Mouse (Mus musculus) midbrain, postnatal 0 days (tissue): Measurements from ENCODE around the gene 2510009E07Rik. TPM values are rescaled to one million over a fixed set of nuclear protein-coding genes. Genes with fewer than 3 reads are reported as not detected.

Experiments
- ATAC-seq: fragments of 200-750 bp; cut with Nextera tagmentation; 2 replicates; pipeline ENCODE4 v1.8.0; 2017; ENCODE audit warnings: moderate number of reproducible peaks, mild to moderate bottlenecking, moderate TSS enrichment, moderate library complexity; ENCODE audit not compliant: low FRiP score
- DNase-seq: peaks from one replicate; pipeline ENCODE4 v3.0.0-alpha.2; 2015; ENCODE audit warnings: low spot score
- H3K27ac ChIP-seq: fragments of 300-500 bp; sonication (generic); 2 replicates; pipeline ENCODE4 v1.5.1; 2014; ENCODE audit warnings: low read depth, mild to moderate bottlenecking, low read length, mixed read lengths
- H3K27me3 ChIP-seq: fragments of 300-500 bp; sonication (generic); 2 replicates; pipeline ENCODE4 v1.6.1; 2014; ENCODE audit warnings: low read length, control low read depth, mixed read lengths; ENCODE audit not compliant: insufficient read depth
- H3K36me3 ChIP-seq: fragments of 300-500 bp; sonication (generic); 2 replicates; pipeline ENCODE4 v1.6.1; 2014; ENCODE audit warnings: low read length, control low read depth, mixed read lengths; ENCODE audit not compliant: insufficient read depth
- H3K4me1 ChIP-seq: fragments of 300-500 bp; sonication (generic); 2 replicates; pipeline ENCODE4 v1.6.1; 2014; ENCODE audit warnings: mild to moderate bottlenecking, control low read depth, antibody characterized with exemption, low read length, mixed read lengths; ENCODE audit not compliant: insufficient read depth
- H3K4me2 ChIP-seq: fragments of 300-500 bp; sonication (generic); 2 replicates; pipeline ENCODE4 v1.6.1; 2014; ENCODE audit warnings: low read depth, mild to moderate bottlenecking, low read length, mixed read lengths; ENCODE audit not compliant: poor library complexity, severe bottlenecking
- H3K4me3 ChIP-seq: fragments of 300-500 bp; sonication (generic); 2 replicates; pipeline ENCODE4 v1.5.1; 2014; ENCODE audit warnings: low read depth, mild to moderate bottlenecking, low read length, moderate library complexity
- H3K9ac ChIP-seq: fragments of 300-500 bp; sonication (generic); replicated peaks from 2 replicates; pipeline ENCODE4 v1.6.1; 2014; ENCODE audit warnings: mild to moderate bottlenecking, low read length, moderate library complexity, mixed read lengths; ENCODE audit not compliant: poor library complexity, severe bottlenecking
- H3K9me3 ChIP-seq: fragments of 300-500 bp; sonication (generic); 2 replicates; pipeline ENCODE4 v1.6.1; 2016; ENCODE audit warnings: low read length, control low read depth
- CTCF ChIP-seq: IDR thresholded peaks from 2 replicates; pipeline ENCODE4 v1.5.1; 2016; ENCODE audit warnings: antibody characterized with exemption, mild to moderate bottlenecking
- WGBS: fragments of 180-500 bp; shearing (Covaris S2); extraction: QIAGEN DNeasy Blood & Tissue Kit; methylation state at CpG from one replicate; pipeline ENCODE4 v1.1.7; 2014; 5-methylcytosine and 5-hydroxymethylcytosine counted together
- polyA plus RNA-seq: library from polyadenylated mRNA; unstranded; fragments of >200 nt; fragmentation: Nextera tagmentation; extraction: Ambion mirVana; gene quantifications from 2 replicates; pipeline ENCODE4 v1.2.1, GENCODE M21; 2015
- total RNA-seq: library from RNA; depleted of rRNA; stranded (reverse); fragments of >200 nt; gene quantifications from 2 replicates; pipeline ENCODE4 v1.2.3, GENCODE M21; 2014

The 2510009E07Rik gene
- total and polyA plus RNA-seq, 2 experiments from 2014 or later: 37.0 to 48.7 TPM

- H3K36me3 ChIP-seq: no peaks in the 10 kb centered on the region
- H3K27ac ChIP-seq: no peak overlapping the region
- no peaks in the 10 kb centered on the region for H3K9me3 ChIP-seq
- no peak for TF ChIP-seq CTCF
- no peak overlapping the region for H3K4me2 ChIP-seq
- no peaks in the 10 kb centered on the region for H3K27me3 ChIP-seq
- ATAC-seq (no peak), DNase-seq (no peak)
- 38% methylated on average over 5 of the region's 5 CpGs for WGBS
- H3K9ac ChIP-seq: no peak overlapping the region
- no peak overlapping the region for H3K4me3 ChIP-seq
- H3K4me1 ChIP-seq: no peaks in the 10 kb centered on the region
These were observed 10.2 kb upstream of the 2510009E07Rik start for GRCm38 (mm10) chr16:21704691-21705090.

- ATAC-seq (peak; percentile 43; the same call in 1 of the 2 replicates), DNase-seq (peak; percentile 52)
- 7% methylated on average over 3 of the region's 3 CpGs for WGBS
- Histone ChIP-seq H3K36me3 (no peaks in the 10 kb centered on the region), H3K4me3 (peak overlapping the region; percentile 18; the same call in 1 of the 2 replicates), H3K9ac (no peak overlapping the region), H3K4me2 (peak overlapping the region; percentile 22), H3K27me3 (no peaks in the 10 kb centered on the region), H3K9me3 (no peaks in the 10 kb centered on the region), H3K27ac (no peak overlapping the region), H3K4me1 (no peaks in the 10 kb centered on the region)
- TF ChIP-seq CTCF: no peak
These were observed 7.8 kb upstream of the 2510009E07Rik start for GRCm38 (mm10) chr16:21702314-21702690.

GRCm38 (mm10) chr16:21701611-21702313 lies 7.3 kb upstream of the 2510009E07Rik start:
- no peaks in the 10 kb centered on the region for H3K36me3 ChIP-seq
- H3K9ac ChIP-seq: no peak overlapping the region
- DNase-seq: no peak
- H3K4me1 ChIP-seq: no peaks in the 10 kb centered on the region
- TF ChIP-seq CTCF: no peak
- peak; percentile 31 for ATAC-seq
- no peak overlapping the region for H3K27ac ChIP-seq
- H3K9me3 ChIP-seq: no peaks in the 10 kb centered on the region
- no peaks in the 10 kb centered on the region for H3K27me3 ChIP-seq
- 16% methylated on average over 10 of the region's 10 CpGs for WGBS
- 0 out of 2 replicates have a peak overlapping the region, but pooled peaks have one; percentile 22 for H3K4me2 ChIP-seq
- no peak overlapping the region for H3K4me3 ChIP-seq

- no peak for DNase-seq
- 90% methylated on average over 3 of the region's 3 CpGs for WGBS
- Histone ChIP-seq H3K4me1 (peaks cover 1% of the 10 kb centered on the region; the same call in 1 of the 2 replicates), H3K27me3 (no peaks in the 10 kb centered on the region), H3K9me3 (no peaks in the 10 kb centered on the region), H3K4me3 (no peak overlapping the region), H3K9ac (no peak overlapping the region), H3K4me2 (no peak overlapping the region), H3K36me3 (no peaks in the 10 kb centered on the region), H3K27ac (no peak overlapping the region)
- no peak for ATAC-seq
- no peak for TF ChIP-seq CTCF
These were observed 3.7 kb upstream of the 2510009E07Rik start for GRCm38 (mm10) chr16:21698136-21698535.

GRCm38 (mm10) chr16:21696946-21697345 lies 2.5 kb upstream of the 2510009E07Rik start:
- WGBS: 77% methylated on average over 9 of the region's 9 CpGs
- no peak overlapping the region for H3K4me3 ChIP-seq
- no peak overlapping the region for H3K9ac ChIP-seq
- H3K4me2 ChIP-seq: no peak overlapping the region
- peaks cover 12% of the 10 kb centered on the region; the same call in 1 of the 2 replicates for H3K4me1 ChIP-seq
- ATAC-seq (no peak), DNase-seq (no peak)
- H3K36me3 ChIP-seq: no peaks in the 10 kb centered on the region
- no peaks in the 10 kb centered on the region for H3K27me3 ChIP-seq
- no peaks in the 10 kb centered on the region for H3K9me3 ChIP-seq
- H3K27ac ChIP-seq: no peak overlapping the region
- no peak for TF ChIP-seq CTCF

GRCm38 (mm10) chr16:21695242-21695578 lies 745 bp upstream of the 2510009E07Rik start:
- DNase-seq: peak; percentile 84
- H3K36me3 ChIP-seq: no peaks in the 10 kb centered on the region
- H3K4me2 ChIP-seq: peak overlapping the region; percentile 93
- ATAC-seq: peak; percentile 89
- no peaks in the 10 kb centered on the region for H3K27me3 ChIP-seq
- peak overlapping the region; percentile 89 for H3K4me3 ChIP-seq
- peak overlapping the region; percentile 98 for H3K27ac ChIP-seq
- peaks cover 19% of the 10 kb centered on the region; the same call in 1 of the 2 replicates for H3K4me1 ChIP-seq
- peak overlapping the region; percentile 98 for H3K9ac ChIP-seq
- TF ChIP-seq CTCF: peak; percentile 22
- H3K9me3 ChIP-seq: no peaks in the 10 kb centered on the region
- WGBS: under 1% methylated on average over 12 of the region's 12 CpGs
